In the genomic region with DNA sequence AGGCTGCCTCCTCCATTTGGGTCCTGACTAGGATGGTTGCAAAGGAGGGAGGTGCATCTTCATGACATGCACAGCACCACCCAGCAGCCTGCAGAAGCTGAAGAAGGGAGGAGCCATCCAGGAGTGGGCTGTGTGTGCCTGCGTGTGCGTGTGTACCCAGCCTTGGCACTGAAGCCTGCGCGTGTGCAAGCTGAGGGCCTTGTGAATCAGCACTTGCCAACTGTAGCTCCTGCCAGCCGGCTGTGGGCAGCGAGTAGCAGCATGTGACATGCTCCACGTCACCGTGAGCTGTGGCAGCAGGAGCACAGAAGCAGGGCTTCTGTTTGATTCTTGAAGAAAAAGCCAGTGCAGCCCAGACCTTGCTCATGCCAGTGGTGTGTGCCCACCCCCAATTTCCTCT, we compare ENCODE assay signal across 11 mouse cellular contexts. TPM values are rescaled to one million over a fixed set of nuclear protein-coding genes. Genes with fewer than 3 reads are reported as not detected.
DNase-seq lines count a peak whose midpoint lies in the region; ATAC-seq lines count a peak whose summit lies in the region.
"Had no signal": no experiment of that assay in that cellular context is flagged by ENCODE, and none has a peak within 500 bp of the region (broad histone marks: within the 10 kb centered on the region; RNA-seq: fewer than 3 reads in every experiment).

No protein-coding gene starts in this region.

- no peaks in the 10 kb centered on the region for H3K27me3 ChIP-seq in midbrain, embryonic 11.5 days (ENCODE audit: control insufficient read depth, insufficient read depth, low read length)
- H3K27me3 ChIP-seq in midbrain, embryonic 13.5 days, result no peaks in the 10 kb centered on the region
- H3K27me3 ChIP-seq: embryonic facial prominence, embryonic 15.5 days; lung, embryonic 15.5 days had no signal

- ATAC-seq in midbrain, embryonic 11.5 days (ENCODE audit: low FRiP score), result no peak
- ATAC-seq in midbrain, embryonic 13.5 days, result no peak
- ATAC-seq: activated CD4-positive, CD25-positive, alpha-beta regulatory T cell, adult 4 months had no signal

- intact Hi-C loops in gastrocnemius, postnatal 14 days (cut with DNase I; ENCODE audit: low total_unique reads), result no loop called here
- intact Hi-C loops in gastrocnemius, postnatal 36 days (cut with DNase I), result no loop called here

- DNase-seq in midbrain, embryonic 11.5 days (ENCODE audit: low spot score, missing footprints), result peak; percentile 60
- peak; percentile 83 to 93 for DNase-seq in frontal cortex, postnatal 36 days (ENCODE audit: low spot score in 2 of 2)
- peak; percentile 75 to 88 for DNase-seq in left cerebral cortex, adult 9 months (ENCODE audit: low spot score in 2 of 2)
- no peak for DNase-seq in gastrocnemius, postnatal 14 days
- DNase-seq in spleen, adult 12 weeks (ENCODE audit: low spot score), result no peak
- no peak for DNase-seq in gastrocnemius, postnatal 36 days

- peaks cover 8% of the 10 kb centered on the region; the same call in 1 of the 2 replicates for H3K4me1 ChIP-seq in midbrain, embryonic 11.5 days (ENCODE audit: control insufficient read depth, insufficient read depth, low read length)
- H3K4me1 ChIP-seq in midbrain, embryonic 13.5 days (replicated peaks), result peaks cover 8% of the 10 kb centered on the region; the same call in 1 of the 2 replicates
- H3K4me1 ChIP-seq: embryonic facial prominence, embryonic 15.5 days; heart, embryonic 10.5 days; lung, embryonic 15.5 days had no signal

- no peak overlapping the region for H3K4me2 ChIP-seq in midbrain, embryonic 11.5 days
- no peak overlapping the region for H3K4me2 ChIP-seq in midbrain, embryonic 13.5 days (replicated peaks)
- H3K4me2 ChIP-seq: embryonic facial prominence, embryonic 15.5 days; lung, embryonic 15.5 days had no signal

- H3K27ac ChIP-seq in midbrain, embryonic 11.5 days (ENCODE audit: low read depth, low read length), result no peak overlapping the region
- H3K27ac ChIP-seq in midbrain, embryonic 13.5 days, result no peak overlapping the region
- H3K27ac ChIP-seq: embryonic facial prominence, embryonic 15.5 days; heart, embryonic 10.5 days; lung, embryonic 15.5 days had no signal

- no peaks in the 10 kb centered on the region for H3K9me3 ChIP-seq in midbrain, embryonic 11.5 days (ENCODE audit: control insufficient read depth, low read length)
- H3K9me3 ChIP-seq in midbrain, embryonic 13.5 days, result no peaks in the 10 kb centered on the region
- H3K9me3 ChIP-seq: embryonic facial prominence, embryonic 15.5 days; heart, embryonic 10.5 days; lung, embryonic 15.5 days had no signal

- no peaks in the 10 kb centered on the region for H3K36me3 ChIP-seq in midbrain, embryonic 11.5 days (ENCODE audit: control insufficient read depth, insufficient read depth, low read length)
- H3K36me3 ChIP-seq in midbrain, embryonic 13.5 days, result no peaks in the 10 kb centered on the region
- H3K36me3 ChIP-seq: embryonic facial prominence, embryonic 15.5 days; heart, embryonic 10.5 days; lung, embryonic 15.5 days had no signal

- 86% methylated on average over 8 of the region's 8 CpGs for WGBS in midbrain, embryonic 11.5 days
- WGBS in midbrain, embryonic 13.5 days, result 91% methylated on average over 8 of the region's 8 CpGs

- H3K4me3 ChIP-seq in midbrain, embryonic 11.5 days (ENCODE audit: low read depth, low read length), result no peak overlapping the region
- no peak overlapping the region for H3K4me3 ChIP-seq in midbrain, embryonic 13.5 days (replicated peaks)
- H3K4me3 ChIP-seq: embryonic facial prominence, embryonic 15.5 days; heart, embryonic 10.5 days; lung, embryonic 15.5 days had no signal

- H3K9ac ChIP-seq in midbrain, embryonic 11.5 days (ENCODE audit: low read length), result no peak overlapping the region
- H3K9ac ChIP-seq in midbrain, embryonic 13.5 days (replicated peaks), result no peak overlapping the region
- H3K9ac ChIP-seq: embryonic facial prominence, embryonic 15.5 days; lung, embryonic 15.5 days had no signal

RNA-seq across cellular contexts. Expression of a gene that starts 54.8 kb away (rescaled TPM):
- polyA plus RNA-seq in midbrain, embryonic 11.5 days (2014; fragmentation: Nextera tagmentation; extraction: Ambion mirVana), result 3.1 and 3.7 TPM in 2 replicates
- polyA plus RNA-seq in midbrain, embryonic 13.5 days (2015; fragmentation: Nextera tagmentation; extraction: Ambion mirVana), result 11.5 and 11.8 TPM in 2 replicates
- total RNA-seq in gastrocnemius, postnatal 14 days (2021), result not detected
- total RNA-seq in gastrocnemius, postnatal 36 days (2021), result not detected
- polyA plus RNA-seq: activated CD4-positive, CD25-positive, alpha-beta regulatory T cell, adult 4 months had no signal

Comparison
In these comparisons a context has a peak if more than half of its experiments do, and no peak if none do; other contexts are left out.
1. DNase-seq: peak in midbrain, embryonic 11.5 days (single experiment), frontal cortex, postnatal 36 days (2 of 2) and left cerebral cortex, adult 9 months (2 of 2); none in gastrocnemius, postnatal 14 days (single experiment), spleen, adult 12 weeks (single experiment) and gastrocnemius, postnatal 36 days (0 of 2).